Comparison of ENCODE assay signal across 23 mouse cellular contexts in the genomic region with DNA sequence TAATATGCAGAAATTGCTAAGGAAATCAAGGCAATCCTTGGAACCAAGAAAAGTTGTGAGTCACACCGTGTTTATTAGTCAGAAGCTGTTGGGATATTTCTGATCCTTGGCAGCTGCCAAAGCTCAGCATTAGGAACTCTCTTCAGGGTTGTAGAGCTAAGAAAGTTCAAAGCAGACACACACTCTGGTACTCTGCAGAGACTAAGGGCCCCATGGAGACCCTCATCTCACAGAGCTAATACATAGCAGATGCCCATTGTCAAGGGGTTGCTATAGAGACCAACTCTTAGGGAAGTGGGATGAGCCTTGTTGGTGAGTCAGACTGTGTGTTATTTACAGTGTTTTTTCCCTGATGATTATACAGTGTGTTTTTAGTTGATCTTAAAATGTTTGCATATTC.
DNase-seq lines count a peak whose midpoint lies in the region; ATAC-seq and TF ChIP-seq lines count a peak whose summit lies in the region.
"Had no signal": no experiment of that assay in that cellular context is flagged by ENCODE, and none has a peak within 500 bp of the region (broad histone marks: within the 10 kb centered on the region; RNA-seq: fewer than 3 reads in every experiment).

No protein-coding gene starts in this region.

- WGBS in stomach, embryonic 14.5 days, result 59% methylated on average over 1 of the region's 1 CpGs
- WGBS in stomach, postnatal 0 days, result 55% methylated on average over 1 of the region's 1 CpGs

- H3K9ac ChIP-seq in stomach, embryonic 14.5 days (replicated peaks; ENCODE audit: low read depth, low read length), result no peak overlapping the region
- H3K9ac ChIP-seq in stomach, postnatal 0 days (ENCODE audit: low read length), result no peak overlapping the region
- H3K9ac ChIP-seq: heart, embryonic 12.5 days; hindbrain, embryonic 14.5 days; kidney, embryonic 15.5 days; liver, postnatal 0 days had no signal

- H3K27me3 ChIP-seq in stomach, embryonic 14.5 days (ENCODE audit: control insufficient read depth, insufficient read depth, low read length), result no peaks in the 10 kb centered on the region
- H3K27me3 ChIP-seq in stomach, postnatal 0 days (ENCODE audit: control insufficient read depth, insufficient read depth, low read length), result no peaks in the 10 kb centered on the region
- H3K27me3 ChIP-seq: heart, embryonic 12.5 days; kidney, embryonic 15.5 days; Patski had no signal

- intact Hi-C loops in left cerebral cortex, postnatal 25 days (cut with DNase I), result no loop called here
- intact Hi-C loops in left cerebral cortex, postnatal 36 days (cut with DNase I), result no loop called here

- H3K4me3 ChIP-seq in stomach, embryonic 14.5 days (ENCODE audit: low read depth, low read length), result no peak overlapping the region
- H3K4me3 ChIP-seq in stomach, postnatal 0 days (ENCODE audit: low read depth, low read length), result no peak overlapping the region
- H3K4me3 ChIP-seq: gastrocnemius, adult 2 months; heart, embryonic 12.5 days; kidney, embryonic 15.5 days had no signal

- H3K4me1 ChIP-seq in stomach, embryonic 14.5 days (ENCODE audit: control insufficient read depth, insufficient read depth, low read length), result no peaks in the 10 kb centered on the region
- H3K4me1 ChIP-seq in stomach, postnatal 0 days (replicated peaks; ENCODE audit: control insufficient read depth, insufficient read depth), result no peaks in the 10 kb centered on the region
- H3K4me1 ChIP-seq: heart, embryonic 12.5 days; kidney, embryonic 15.5 days had no signal

- no peak overlapping the region for H3K4me2 ChIP-seq in stomach, embryonic 14.5 days (replicated peaks; ENCODE audit: low read depth, low read length)
- no peak overlapping the region for H3K4me2 ChIP-seq in stomach, postnatal 0 days (replicated peaks; ENCODE audit: low read depth)
- H3K4me2 ChIP-seq: heart, embryonic 12.5 days; hindbrain, embryonic 14.5 days; kidney, embryonic 15.5 days had no signal

- no peak overlapping the region for H3K27ac ChIP-seq in stomach, embryonic 14.5 days (ENCODE audit: low read length)
- no peak overlapping the region for H3K27ac ChIP-seq in stomach, postnatal 0 days (replicated peaks)
- H3K27ac ChIP-seq: gastrocnemius, adult 2 months; hindbrain, embryonic 14.5 days; kidney, embryonic 15.5 days had no signal

- H3K9me3 ChIP-seq in stomach, embryonic 14.5 days (ENCODE audit: control insufficient read depth, low read depth, low read length), result no peaks in the 10 kb centered on the region
- no peaks in the 10 kb centered on the region for H3K9me3 ChIP-seq in stomach, postnatal 0 days (ENCODE audit: control insufficient read depth, low read length)
- H3K9me3 ChIP-seq: heart, embryonic 12.5 days; kidney, embryonic 15.5 days had no signal

- TF ChIP-seq CTCF in stomach, postnatal 0 days (IDR thresholded peaks at IDR 0.05; ENCODE audit: low read depth), result no peak

- no peak for TF ChIP-seq EP300 in stomach, postnatal 0 days (optimal IDR thresholded peaks at IDR 0.05)

- peak; percentile 24 for DNase-seq in adrenal gland, adult 2 months
- DNase-seq in adrenal gland, postnatal 36 days, result no peak
- peak; percentile 5 to 14 for DNase-seq in left cerebral cortex, postnatal 25 days (ENCODE audit: low spot score in 2 of 2)
- DNase-seq in left cerebral cortex, postnatal 36 days (ENCODE audit: low spot score in 2 of 2), result no peak
- DNase-seq in stomach, postnatal 0 days (ENCODE audit: low spot score), result no peak
- DNase-seq in telencephalon, adult 2 months (ENCODE audit: low read depth, low spot score), result peak; percentile 5
- no peak for DNase-seq in cerebellum, postnatal 25 days
- DNase-seq: adrenal gland, postnatal 14 days; cerebellum, adult 18-20 months; cerebellum, postnatal 36 days; gastrocnemius, adult 2 months; heart, postnatal 14 days; liver, postnatal 0 days; lung, postnatal 14 days; right cerebral cortex, postnatal 4 days; thymus, adult 2 months had no signal

- H3K36me3 ChIP-seq in stomach, embryonic 14.5 days (ENCODE audit: control insufficient read depth, insufficient read depth, low read length), result no peaks in the 10 kb centered on the region
- H3K36me3 ChIP-seq in stomach, postnatal 0 days (ENCODE audit: control insufficient read depth, insufficient read depth, low read length), result no peaks in the 10 kb centered on the region
- H3K36me3 ChIP-seq: heart, embryonic 12.5 days; kidney, embryonic 15.5 days had no signal

- 0 out of 2 replicates have a peak, but pooled peaks have one; percentile 37 for ATAC-seq in stomach, embryonic 14.5 days (ENCODE audit: insufficient number of reproducible peaks, insufficient read depth, low FRiP score, low read depth)
- no peak for ATAC-seq in stomach, postnatal 0 days (ENCODE audit: low FRiP score, low TSS enrichment)
- ATAC-seq: forebrain, embryonic 16.5 days; intestine, embryonic 16.5 days; liver, postnatal 0 days; Patski had no signal

Comparison
In these comparisons a context has a peak if more than half of its experiments do, and no peak if none do; other contexts are left out.
1. DNase-seq: peak in adrenal gland, adult 2 months (single experiment), left cerebral cortex, postnatal 25 days (2 of 2) and telencephalon, adult 2 months (single experiment); none in adrenal gland, postnatal 36 days (0 of 2), left cerebral cortex, postnatal 36 days (0 of 2), stomach, postnatal 0 days (single experiment) and cerebellum, postnatal 25 days (0 of 2).